Mouse (Mus musculus) midbrain, embryonic 12.5 days (tissue): ENCODE measurements at regions not wholly inside any gene's neighbourhood (a gene's known extent, or its start where the extent isn't known, plus 50 kb on each side); places are given as distances from the start of the nearest gene placed in this dataset.

Experiments
- ATAC-seq: fragments of 200-750 bp; cut with Nextera tagmentation; 2 replicates; pipeline ENCODE4 v1.8.0; 2017; ENCODE audit warnings: low read depth, moderate TSS enrichment, moderate library complexity; ENCODE audit not compliant: low FRiP score
- H3K27ac ChIP-seq: fragments of 300-500 bp; sonication (generic); replicated peaks from 2 replicates; pipeline ENCODE4 v1.5.1; 2016; ENCODE audit warnings: mild to moderate bottlenecking
- H3K27me3 ChIP-seq: fragments of 300-500 bp; sonication (generic); 2 replicates; pipeline ENCODE4 v1.6.1; 2016; ENCODE audit warnings: mild to moderate bottlenecking
- H3K36me3 ChIP-seq: fragments of 300-500 bp; sonication (generic); 2 replicates; pipeline ENCODE4 v1.6.1; 2016
- H3K4me1 ChIP-seq: fragments of 300-500 bp; sonication (generic); 2 replicates; pipeline ENCODE4 v1.6.1; 2016
- H3K4me2 ChIP-seq: fragments of 300-500 bp; sonication (generic); replicated peaks from 2 replicates; pipeline ENCODE4 v1.6.1; 2016; ENCODE audit warnings: mild to moderate bottlenecking, moderate library complexity
- H3K4me3 ChIP-seq: fragments of 300-500 bp; sonication (generic); 2 replicates; pipeline ENCODE4 v1.5.1; 2016; ENCODE audit warnings: mild to moderate bottlenecking
- H3K9ac ChIP-seq: fragments of 300-500 bp; sonication (generic); replicated peaks from 2 replicates; pipeline ENCODE4 v1.6.1; 2016; ENCODE audit warnings: mild to moderate bottlenecking, moderate library complexity
- H3K9me3 ChIP-seq: fragments of 300-500 bp; sonication (generic); 2 replicates; pipeline ENCODE4 v1.6.1; 2016; ENCODE audit warnings: mild to moderate bottlenecking
- WGBS: fragments of 180-500 bp; shearing (Covaris S2); methylation state at CpG from one replicate; pipeline ENCODE4 v1.1.7; 2016; 5-methylcytosine and 5-hydroxymethylcytosine counted together

GRCm38 (mm10) chr13:52007585-52008395 lies 161.3 kb downstream of the Gadd45g start:
- Histone ChIP-seq H3K27me3 (peaks cover 24% of the 10 kb centered on the region), H3K36me3 (no peaks in the 10 kb centered on the region), H3K4me3 (no peak overlapping the region), H3K27ac (no peak overlapping the region), H3K4me1 (no peaks in the 10 kb centered on the region), H3K4me2 (no peak overlapping the region), H3K9ac (no peak overlapping the region), H3K9me3 (0 out of 2 replicates have a peak, but pooled peaks cover 2% of the 10 kb centered on the region)
- ATAC-seq: no peak
- 60% methylated on average over 6 of the region's 6 CpGs for WGBS

GRCm38 (mm10) chr13:52009231-52009630 lies 162.8 kb downstream of the Gadd45g start:
- no peaks in the 10 kb centered on the region for H3K36me3 ChIP-seq
- H3K9ac ChIP-seq: no peak overlapping the region
- H3K27ac ChIP-seq: no peak overlapping the region
- H3K4me1 ChIP-seq: peaks cover 10% of the 10 kb centered on the region
- ATAC-seq: no peak
- H3K4me3 ChIP-seq: no peak overlapping the region
- whole genome bisulfite sequencing: 89% methylated on average over 4 of the region's 4 CpGs
- 0 out of 2 replicates have a peak, but pooled peaks cover 2% of the 10 kb centered on the region for H3K9me3 ChIP-seq
- H3K4me2 ChIP-seq: no peak overlapping the region
- H3K27me3 ChIP-seq: peaks cover 31% of the 10 kb centered on the region

GRCm38 (mm10) chr13:52009766-52010165 lies 163.3 kb downstream of the Gadd45g start:
- no peak overlapping the region for H3K4me2 ChIP-seq
- peaks cover 15% of the 10 kb centered on the region for H3K4me1 ChIP-seq
- no peak overlapping the region for H3K4me3 ChIP-seq
- H3K36me3 ChIP-seq: no peaks in the 10 kb centered on the region
- H3K27me3 ChIP-seq: peaks cover 31% of the 10 kb centered on the region
- H3K27ac ChIP-seq: no peak overlapping the region
- H3K9ac ChIP-seq: no peak overlapping the region
- H3K9me3 ChIP-seq: 0 out of 2 replicates have a peak, but pooled peaks cover 2% of the 10 kb centered on the region
- 91% methylated on average over 6 of the region's 6 CpGs for WGBS
- no peak for ATAC-seq

GRCm38 (mm10) chr13:52011001-52011400 lies 164.5 kb downstream of the Gadd45g start:
- Histone ChIP-seq H3K4me3 (no peak overlapping the region), H3K36me3 (no peaks in the 10 kb centered on the region), H3K27me3 (peaks cover 31% of the 10 kb centered on the region), H3K9me3 (0 out of 2 replicates have a peak, but pooled peaks cover 2% of the 10 kb centered on the region), H3K4me2 (no peak overlapping the region), H3K4me1 (peaks cover 25% of the 10 kb centered on the region), H3K9ac (no peak overlapping the region), H3K27ac (no peak overlapping the region)
- 72% methylated on average over 3 of the region's 3 CpGs for WGBS
- ATAC-seq: no peak

GRCm38 (mm10) chr13:52013182-52013581 lies 166.7 kb downstream of the Gadd45g start:
- no peak overlapping the region for H3K9ac ChIP-seq
- 53% methylated on average over 1 of the region's 1 CpGs for WGBS

GRCm38 (mm10) chr13:52013757-52014156 lies 167.3 kb downstream of the Gadd45g start:
- peaks cover 40% of the 10 kb centered on the region for H3K27me3 ChIP-seq
- H3K4me3 ChIP-seq: no peak overlapping the region
- 51% methylated on average over 2 of the region's 2 CpGs for WGBS
- no peak for ATAC-seq
- H3K9me3 ChIP-seq: 0 out of 2 replicates have a peak, but pooled peaks cover 2% of the 10 kb centered on the region
- peak overlapping the region; percentile 73 for H3K27ac ChIP-seq
- no peaks in the 10 kb centered on the region for H3K36me3 ChIP-seq
- peaks cover 30% of the 10 kb centered on the region for H3K4me1 ChIP-seq
- no peak overlapping the region for H3K4me2 ChIP-seq
- H3K9ac ChIP-seq: no peak overlapping the region

More at GRCm38 (mm10) chr13:52013182-52013581, 166.7 kb downstream of the Gadd45g start:
- Histone ChIP-seq H3K27me3 (peaks cover 38% of the 10 kb centered on the region), H3K27ac (no peak overlapping the region), H3K4me3 (no peak overlapping the region), H3K9me3 (0 out of 2 replicates have a peak, but pooled peaks cover 2% of the 10 kb centered on the region), H3K4me1 (peaks cover 30% of the 10 kb centered on the region), H3K36me3 (no peaks in the 10 kb centered on the region), H3K4me2 (no peak overlapping the region)
- ATAC-seq: no peak

- H3K4me3 ChIP-seq: no peak overlapping the region
- H3K9me3 ChIP-seq: no peaks in the 10 kb centered on the region
- H3K36me3 ChIP-seq: no peaks in the 10 kb centered on the region
- peak; percentile 47; the same call in 1 of the 2 replicates for ATAC-seq
- H3K27ac ChIP-seq: peak overlapping the region; percentile 73
- H3K4me1 ChIP-seq: peaks cover 30% of the 10 kb centered on the region
- no peak overlapping the region for H3K4me2 ChIP-seq
- peaks cover 46% of the 10 kb centered on the region for H3K27me3 ChIP-seq
- 50% methylated on average over 7 of the region's 7 CpGs for WGBS
- H3K9ac ChIP-seq: no peak overlapping the region
These were observed 168.1 kb downstream of the Gadd45g start for GRCm38 (mm10) chr13:52014566-52014965.

GRCm38 (mm10) chr13:52015066-52015465 lies 168.6 kb downstream of the Gadd45g start:
- WGBS: 2% methylated on average over 4 of the region's 4 CpGs
- H3K9me3 ChIP-seq: no peaks in the 10 kb centered on the region
- H3K27ac ChIP-seq: peak overlapping the region; percentile 73
- no peaks in the 10 kb centered on the region for H3K36me3 ChIP-seq
- H3K4me2 ChIP-seq: no peak overlapping the region
- no peak overlapping the region for H3K4me3 ChIP-seq
- H3K27me3 ChIP-seq: peaks cover 50% of the 10 kb centered on the region
- ATAC-seq: peak; percentile 79
- peaks cover 30% of the 10 kb centered on the region for H3K4me1 ChIP-seq
- H3K9ac ChIP-seq: no peak overlapping the region

GRCm38 (mm10) chr13:52015496-52015895 lies 169.0 kb downstream of the Gadd45g start:
- peak overlapping the region; percentile 73 for H3K27ac ChIP-seq
- H3K9ac ChIP-seq: no peak overlapping the region
- no peaks in the 10 kb centered on the region for H3K9me3 ChIP-seq
- H3K36me3 ChIP-seq: no peaks in the 10 kb centered on the region
- 9% methylated on average over 5 of the region's 5 CpGs for WGBS
- H3K4me3 ChIP-seq: no peak overlapping the region
- H3K27me3 ChIP-seq: peaks cover 53% of the 10 kb centered on the region
- H3K4me1 ChIP-seq: peaks cover 30% of the 10 kb centered on the region
- ATAC-seq: peak; percentile 67; the same call in 1 of the 2 replicates
- peak overlapping the region; percentile 18; the same call in 1 of the 2 replicates for H3K4me2 ChIP-seq

GRCm38 (mm10) chr13:52017598-52018190 lies 171.2 kb downstream of the Gadd45g start:
- no peak overlapping the region for H3K9ac ChIP-seq
- H3K27me3 ChIP-seq: peaks cover 47% of the 10 kb centered on the region
- no peaks in the 10 kb centered on the region for H3K36me3 ChIP-seq
- WGBS: 87% methylated on average over 11 of the region's 11 CpGs
- no peak for ATAC-seq
- H3K4me3 ChIP-seq: no peak overlapping the region
- H3K27ac ChIP-seq: no peak overlapping the region
- H3K4me2 ChIP-seq: no peak overlapping the region
- H3K9me3 ChIP-seq: no peaks in the 10 kb centered on the region
- H3K4me1 ChIP-seq: peaks cover 45% of the 10 kb centered on the region

GRCm38 (mm10) chr13:52019647-52020046 lies 173.2 kb downstream of the Gadd45g start:
- WGBS: 87% methylated on average over 8 of the region's 8 CpGs
- no peak overlapping the region for H3K4me3 ChIP-seq
- no peak for ATAC-seq

GRCm38 (mm10) chr13:52021150-52021549 lies 174.7 kb downstream of the Gadd45g start:
- Histone ChIP-seq H3K9ac (no peak overlapping the region), H3K4me3 (no peak overlapping the region), H3K27me3 (peaks cover 54% of the 10 kb centered on the region), H3K27ac (no peak overlapping the region), H3K9me3 (no peaks in the 10 kb centered on the region), H3K36me3 (no peaks in the 10 kb centered on the region), H3K4me1 (peaks cover 32% of the 10 kb centered on the region), H3K4me2 (no peak overlapping the region)
- no peak for ATAC-seq
- WGBS: 41% methylated on average over 11 of the region's 11 CpGs

More at GRCm38 (mm10) chr13:52019647-52020046, 173.2 kb downstream of the Gadd45g start:
- H3K9ac ChIP-seq: no peak overlapping the region
- H3K27ac ChIP-seq: no peak overlapping the region
- no peaks in the 10 kb centered on the region for H3K9me3 ChIP-seq
- no peaks in the 10 kb centered on the region for H3K36me3 ChIP-seq
- no peak overlapping the region for H3K4me2 ChIP-seq
- H3K27me3 ChIP-seq: peaks cover 49% of the 10 kb centered on the region
- peaks cover 36% of the 10 kb centered on the region for H3K4me1 ChIP-seq
